Mouse (Mus musculus) B cell, adult 2 months (primary cell): Measurements from ENCODE around the gene Rnf183.

Experiments
- DNase-seq, 2 experiments: peaks; one replicate each; pipeline ENCODE4 v3.0.0; 2022

The Rnf183 gene

GRCm38 (mm10) chr4:62429616-62430015 is 5.4 kb downstream of the Rnf183 start:
- no peak for DNase-seq

GRCm38 (mm10) chr4:62427978-62428758 is 6.9 kb downstream of the Rnf183 start:
- no peak for DNase-seq

DNA sequence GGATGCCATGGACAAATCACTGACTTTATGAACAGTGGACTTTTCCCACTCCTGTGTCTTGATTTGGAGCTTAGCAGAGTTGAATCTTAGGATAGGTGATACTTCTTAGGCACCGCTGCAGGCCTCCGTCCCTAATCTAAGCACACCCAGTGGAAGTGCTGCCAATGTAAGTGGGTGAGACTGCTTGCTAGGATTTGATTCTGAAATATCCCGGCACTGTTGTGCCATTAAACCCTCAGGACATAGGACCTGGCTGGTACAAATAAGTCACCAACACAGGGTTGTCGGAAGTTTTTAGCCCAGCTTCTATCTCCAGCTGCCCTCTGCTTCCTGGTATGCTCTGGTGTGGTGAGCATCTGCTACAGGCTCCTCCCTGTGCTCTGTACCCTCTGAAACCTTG is 9.2 kb downstream of the Rnf183 start:
- DNase-seq, result no peak

GRCm38 (mm10) chr4:62419091-62419490 is 16.0 kb downstream of the Rnf183 start:
- DNase-seq, result no peak

- DNase-seq, result no peak
Measured at GRCm38 (mm10) chr4:62418448-62418847, 16.6 kb downstream of the Rnf183 start.

- DNase-seq, result no peak
Measured at GRCm38 (mm10) chr4:62411606-62412005, 23.4 kb downstream of the Rnf183 start.

DNA sequence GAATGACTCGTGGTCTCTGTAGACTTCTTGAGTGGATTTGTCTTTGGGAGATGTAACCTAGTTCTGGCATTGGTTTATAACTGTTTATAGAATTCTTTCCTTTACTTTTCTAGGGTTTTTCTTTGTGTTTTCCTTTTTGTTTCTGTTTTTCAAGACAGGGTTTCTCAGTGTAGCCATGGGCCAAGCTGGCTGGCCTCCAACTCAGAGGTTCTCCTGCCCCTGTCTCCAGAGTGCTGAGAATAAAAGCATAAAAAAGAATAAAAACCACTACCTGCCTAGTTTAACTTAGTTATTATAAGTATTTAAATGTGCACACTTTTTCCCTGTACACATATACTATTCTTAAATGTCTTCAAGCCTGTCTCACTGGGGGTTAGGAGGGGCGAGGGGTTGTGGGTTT is 24.7 kb downstream of the Rnf183 start:
- DNase-seq, result no peak

DNA sequence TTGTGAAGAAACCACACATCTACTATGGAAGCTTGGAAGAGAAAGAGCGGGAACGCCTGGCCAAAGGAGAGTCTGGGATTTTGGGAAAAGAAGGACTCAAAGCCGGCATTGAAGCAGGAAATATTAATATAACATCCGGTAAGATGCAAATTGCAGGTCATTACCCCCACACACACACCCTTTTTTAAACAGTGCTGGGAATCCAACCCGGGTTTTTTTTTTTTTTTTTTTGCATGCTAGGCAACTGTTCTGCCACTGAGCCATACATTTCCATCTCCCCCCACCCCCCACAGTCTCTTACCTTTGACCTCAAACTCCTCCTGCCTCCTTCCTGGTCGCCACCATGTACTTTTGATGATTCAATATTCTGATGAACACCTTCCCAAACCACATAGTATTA is 25.4 kb downstream of the Rnf183 start:
- DNase-seq, result peak in 1 of 2 experiments; percentile 7

- DNase-seq, result peak; percentile 94 to 96
Measured at GRCm38 (mm10) chr4:62408601-62409282, 26.3 kb downstream of the Rnf183 start, which contains the start of the genes Cdc26 and Prpf4. TSS of gene Cdc26 (minus strand) at chr4:62408642. TSS of gene Prpf4 (plus strand) at chr4:62408797.

GRCm38 (mm10) chr4:62407730-62408582 is 27.1 kb downstream of the Rnf183 start:
- peak; percentile 64 to 68 for DNase-seq

DNA sequence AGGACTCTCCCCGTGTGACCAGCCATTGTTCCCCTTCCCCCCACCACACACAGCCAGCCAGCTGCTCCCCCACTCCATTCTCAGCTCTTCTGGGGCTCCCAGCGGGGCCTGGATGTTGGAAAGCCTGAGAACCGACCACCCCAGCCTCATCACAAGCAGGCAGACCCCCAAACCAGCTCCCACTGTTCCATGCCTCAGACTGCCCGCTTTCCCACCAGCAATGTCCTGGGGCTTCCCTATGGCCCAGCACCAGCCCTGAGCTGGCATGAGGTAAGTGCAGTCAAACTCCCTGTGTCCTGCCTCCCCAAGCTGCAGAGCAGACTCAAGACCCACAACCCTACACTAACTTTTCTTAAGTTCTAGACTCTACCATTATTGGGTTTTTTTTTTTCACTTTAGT is 28.9 kb downstream of the Rnf183 start:
- DNase-seq, result no peak

- no peak for DNase-seq
Measured at GRCm38 (mm10) chr4:62398956-62399355, 36.1 kb downstream of the Rnf183 start.

- DNase-seq, result no peak
Measured at GRCm38 (mm10) chr4:62397616-62398365, 37.3 kb downstream of the Rnf183 start.

- DNase-seq, result no peak
Measured at GRCm38 (mm10) chr4:62395806-62396205, 39.2 kb downstream of the Rnf183 start.

DNA sequence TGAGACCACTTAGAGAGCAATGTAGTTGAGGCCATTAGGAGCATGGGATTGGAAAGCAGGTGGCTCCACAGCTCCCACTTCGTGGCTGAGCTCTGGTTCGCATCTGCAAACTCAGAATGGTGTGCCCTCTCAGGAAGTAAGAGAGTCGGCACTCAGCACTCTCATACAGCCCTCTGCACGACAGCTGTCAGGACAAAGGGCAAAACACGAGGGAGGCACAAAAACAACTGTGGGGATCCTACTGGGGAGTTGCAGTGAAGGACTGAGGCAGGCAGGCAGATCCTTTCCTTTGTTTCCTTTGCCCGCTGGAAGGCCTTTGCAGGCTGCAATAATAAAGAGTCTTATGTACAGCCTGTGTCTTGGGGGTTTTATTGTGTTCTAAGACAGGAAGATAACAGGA is 41.6 kb downstream of the Rnf183 start:
- DNase-seq, result no peak

GRCm38 (mm10) chr4:62391892-62392291 is 43.2 kb downstream of the Rnf183 start:
- DNase-seq, result no peak

DNA sequence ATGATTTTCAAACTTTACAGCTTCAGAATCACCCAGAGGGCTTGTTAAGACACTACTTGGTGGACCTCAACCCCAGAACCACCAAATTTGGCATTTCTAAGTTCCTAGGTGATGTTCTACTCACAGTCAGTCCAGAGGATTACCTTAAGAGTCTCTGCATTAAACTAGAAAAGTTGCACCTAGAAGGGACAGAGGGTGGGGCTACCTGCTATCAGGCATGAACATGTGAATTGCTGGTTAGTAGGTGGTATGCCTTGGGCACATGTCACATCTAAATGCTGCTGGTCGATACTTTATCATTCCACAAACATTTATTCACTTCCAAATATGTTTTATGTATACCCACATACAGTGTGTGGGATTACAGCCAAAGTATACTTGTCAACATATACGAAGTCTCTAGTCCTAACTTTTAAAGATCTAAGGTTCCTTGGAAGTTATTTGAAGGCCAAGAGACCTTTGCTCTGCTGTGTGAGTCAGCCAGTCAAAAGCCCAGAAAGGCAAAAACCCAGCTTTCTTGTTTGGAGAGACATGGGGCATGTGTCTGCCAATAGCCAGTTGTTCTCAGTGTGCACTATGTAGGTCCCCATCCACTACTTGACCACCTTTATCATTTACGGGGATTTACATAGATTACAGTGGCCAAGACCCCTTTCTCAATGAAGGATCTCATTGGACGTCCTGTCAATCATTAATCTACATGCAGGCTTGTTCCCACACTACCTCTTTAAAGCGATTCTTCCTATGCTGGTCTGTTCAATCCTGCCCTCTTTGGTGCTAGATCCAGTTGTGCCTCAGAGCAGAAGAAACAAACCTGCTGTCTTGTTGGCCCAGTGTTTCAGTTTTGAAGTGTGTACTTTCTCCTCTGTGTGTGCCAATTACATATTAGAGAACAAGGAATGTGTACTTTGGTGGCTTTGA is 45.2 kb downstream of the Rnf183 start:
- DNase-seq, result no peak

DNA sequence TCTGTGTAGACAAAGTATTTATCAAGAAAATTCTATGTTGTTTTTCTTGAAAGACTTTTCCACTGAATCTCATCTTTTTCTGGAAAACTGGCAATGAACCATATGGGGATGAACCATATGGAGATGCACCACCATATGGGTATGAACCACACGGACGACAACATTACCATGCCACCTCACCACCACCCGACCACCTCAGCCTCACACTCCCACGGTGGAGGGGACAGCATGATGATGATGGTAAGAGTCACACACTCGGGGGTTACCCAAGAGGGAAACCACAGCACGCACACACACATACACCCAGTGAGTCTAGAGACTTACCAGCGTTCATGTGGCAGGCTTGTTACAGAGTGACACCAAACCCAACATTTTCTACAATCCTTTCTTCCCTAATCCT is 49.6 kb downstream of the Rnf183 start:
- DNase-seq, result no peak

DNA sequence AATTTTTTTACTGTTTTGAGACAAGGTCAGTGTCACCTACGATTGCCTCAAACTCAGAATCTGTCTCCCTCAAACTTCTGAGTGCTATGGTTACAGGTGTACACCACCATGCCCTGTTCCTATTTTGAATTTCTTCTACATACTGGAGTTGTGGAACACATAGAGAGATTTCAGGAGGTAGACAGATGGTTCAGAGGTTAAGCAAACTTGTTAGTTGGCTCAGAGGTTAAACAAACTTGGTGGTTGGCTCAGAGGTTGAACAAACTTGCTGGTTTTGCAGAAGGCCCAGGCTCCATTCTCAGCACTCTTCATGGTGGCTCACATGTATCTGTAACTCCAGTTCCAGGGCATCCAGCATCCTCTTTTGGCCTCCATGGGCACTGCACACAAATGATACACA is 50.9 kb downstream of the Rnf183 start:
- DNase-seq, result no peak

GRCm38 (mm10) chr4:62383752-62384151 is 51.3 kb downstream of the Rnf183 start:
- no peak for DNase-seq

- DNase-seq, result no peak
Measured at GRCm38 (mm10) chr4:62383207-62383606, 51.8 kb downstream of the Rnf183 start.
